Mouse (Mus musculus): ENCODE results near the gene Rora.

The Rora gene

DNA sequence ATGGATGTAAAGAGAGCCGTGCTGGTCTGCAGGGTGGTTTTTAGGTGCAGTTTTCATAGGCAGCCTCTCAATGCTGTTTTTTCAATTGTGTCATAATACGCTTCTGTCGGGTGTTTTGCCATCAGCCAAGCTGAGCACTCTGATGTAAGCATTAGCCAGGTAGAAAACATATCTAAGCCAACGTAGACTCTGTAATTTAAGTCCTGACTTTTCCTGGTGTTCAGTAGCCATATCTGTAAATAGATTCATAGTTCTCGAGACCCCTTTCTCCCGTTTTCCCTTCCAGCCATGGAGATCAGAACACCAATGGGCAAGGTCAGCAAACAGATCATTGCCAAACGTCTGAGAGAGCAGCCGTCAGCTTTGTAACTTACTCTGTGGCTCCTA is 640.1 kb downstream of the Rora start:
- in situ Hi-C loops (cut with MboI; ENCODE audit: unreplicated experiment in 2 of 2), result loop anchor here in 1 of 2 experiments (25.0 kb wide), 1 partner anchor 1281 kb away; no protein-coding TSS in a partner anchor

DNA sequence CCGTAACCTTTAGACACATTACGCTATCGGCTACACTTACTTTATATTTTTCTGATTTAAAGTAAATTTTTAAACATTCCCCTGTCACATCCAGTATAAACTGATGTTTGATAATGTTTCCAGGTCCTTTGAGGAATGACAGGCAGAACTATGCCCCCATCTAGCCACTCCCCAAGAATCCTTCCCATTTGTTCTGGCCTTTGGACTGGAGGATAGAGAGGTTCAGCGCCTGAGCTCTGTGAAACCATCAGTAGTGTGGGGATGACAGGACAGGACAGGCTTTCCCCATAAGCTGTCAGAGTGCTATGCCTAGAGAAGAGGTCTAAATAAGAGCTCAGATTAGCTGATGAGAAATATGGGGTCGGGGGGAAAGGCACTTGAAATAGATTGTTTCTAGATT is 640.8 kb downstream of the Rora start:
- in situ Hi-C loops (cut with MboI; ENCODE audit: unreplicated experiment in 2 of 2), result loop anchor here in 1 of 2 experiments (25.0 kb wide), 1 partner anchor 1282 kb away; no protein-coding TSS in a partner anchor

DNA sequence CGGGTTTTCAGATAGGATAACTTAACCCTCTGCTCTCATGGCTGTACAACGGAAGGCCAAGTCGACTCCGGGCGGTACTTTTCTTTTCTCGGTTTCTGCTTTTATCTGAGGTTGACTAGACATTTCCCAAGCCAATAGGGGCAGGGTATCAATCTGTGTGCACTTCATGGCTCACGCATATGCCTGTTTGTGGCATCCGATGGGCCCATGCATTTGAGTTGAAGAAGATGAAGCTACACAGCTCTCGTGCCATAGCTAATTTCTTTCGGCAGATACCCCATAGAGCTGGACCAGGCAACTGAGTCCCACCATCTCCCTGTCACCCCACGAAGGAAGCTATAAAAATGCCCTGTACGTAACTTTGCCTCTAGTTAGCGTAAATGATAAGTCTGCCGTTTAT is 641.3 kb downstream of the Rora start:
- in situ Hi-C loops (cut with MboI; ENCODE audit: unreplicated experiment in 2 of 2), result loop anchor here in 1 of 2 experiments (25.0 kb wide), 1 partner anchor 1283 kb away; no protein-coding TSS in a partner anchor

DNA sequence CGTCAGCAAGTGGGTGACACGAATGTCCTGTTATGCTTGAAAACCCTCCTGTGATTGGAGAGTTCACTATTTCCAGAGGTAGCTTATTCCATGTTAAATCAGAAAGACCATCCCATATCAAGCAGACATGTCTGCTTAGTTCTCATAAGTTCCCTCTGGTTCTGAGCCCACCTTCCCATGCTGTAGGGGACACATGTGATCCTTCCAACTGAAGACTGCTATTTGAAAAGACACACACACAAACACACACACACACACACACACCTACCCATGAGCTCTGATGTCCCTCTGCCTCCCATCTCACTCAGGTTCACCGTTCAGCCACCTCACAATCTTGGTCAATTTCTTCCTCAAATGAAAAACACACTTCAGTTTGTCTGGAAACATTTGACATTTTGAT is 642.2 kb downstream of the Rora start:
- in situ Hi-C loops (cut with MboI; ENCODE audit: unreplicated experiment in 2 of 2), result loop anchor here in 1 of 2 experiments (25.0 kb wide), 1 partner anchor 1284 kb away; no protein-coding TSS in a partner anchor

DNA sequence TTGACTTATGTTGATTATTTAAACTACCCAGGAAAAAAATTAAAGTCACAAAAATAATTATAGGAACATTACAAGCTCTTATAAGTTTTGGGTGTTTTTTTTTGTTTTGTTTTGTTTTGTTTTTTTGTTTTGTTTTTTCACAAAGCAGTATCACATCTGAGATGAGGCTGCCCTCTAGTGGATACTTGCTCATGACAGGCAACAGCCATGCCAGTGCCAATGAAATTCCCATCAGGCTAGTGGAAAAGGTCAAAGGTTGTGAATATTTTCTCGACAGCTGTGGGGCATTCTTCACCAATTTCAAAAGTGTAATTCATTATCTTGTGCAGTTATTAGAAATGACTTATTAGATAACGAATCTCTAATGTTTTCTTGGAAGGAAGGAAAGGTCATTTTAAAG is 642.8 kb downstream of the Rora start:
- in situ Hi-C loops (cut with MboI; ENCODE audit: unreplicated experiment in 2 of 2), result loop anchor here in 1 of 2 experiments (25.0 kb wide), 1 partner anchor 1284 kb away; no protein-coding TSS in a partner anchor

DNA sequence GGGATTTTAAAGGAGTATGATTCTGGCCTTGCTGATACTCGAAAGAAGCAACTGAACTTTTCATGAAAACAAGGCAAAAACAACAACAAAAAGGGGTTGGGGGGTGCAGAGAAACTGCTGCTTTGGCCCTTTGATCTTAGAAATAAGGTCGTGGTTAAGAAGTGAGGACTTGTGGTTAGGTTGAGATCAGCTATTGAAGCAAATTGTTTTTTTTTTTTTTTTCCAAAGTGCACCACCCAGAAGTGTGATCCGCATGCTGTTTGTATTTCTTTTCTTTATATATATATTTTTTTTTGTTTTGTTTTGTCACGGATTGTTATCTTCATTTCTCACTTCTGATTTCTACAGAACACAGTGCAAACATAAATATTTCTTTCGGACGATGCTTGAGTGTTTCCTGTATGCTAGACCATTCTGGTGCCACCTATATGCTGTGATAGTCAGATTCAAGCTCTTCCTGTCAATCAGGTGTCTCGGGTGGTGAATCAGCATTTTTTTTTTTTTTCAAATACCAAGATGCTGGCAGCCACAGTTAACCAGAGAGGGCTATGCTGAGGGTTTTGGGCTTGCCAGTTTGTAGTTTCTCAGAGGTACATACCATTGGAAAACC is 644.3 kb downstream of the Rora start:
- in situ Hi-C loops (cut with MboI; ENCODE audit: unreplicated experiment in 2 of 2), result loop anchor here in 1 of 2 experiments (25.0 kb wide), 1 partner anchor 1286 kb away; no protein-coding TSS in a partner anchor

DNA sequence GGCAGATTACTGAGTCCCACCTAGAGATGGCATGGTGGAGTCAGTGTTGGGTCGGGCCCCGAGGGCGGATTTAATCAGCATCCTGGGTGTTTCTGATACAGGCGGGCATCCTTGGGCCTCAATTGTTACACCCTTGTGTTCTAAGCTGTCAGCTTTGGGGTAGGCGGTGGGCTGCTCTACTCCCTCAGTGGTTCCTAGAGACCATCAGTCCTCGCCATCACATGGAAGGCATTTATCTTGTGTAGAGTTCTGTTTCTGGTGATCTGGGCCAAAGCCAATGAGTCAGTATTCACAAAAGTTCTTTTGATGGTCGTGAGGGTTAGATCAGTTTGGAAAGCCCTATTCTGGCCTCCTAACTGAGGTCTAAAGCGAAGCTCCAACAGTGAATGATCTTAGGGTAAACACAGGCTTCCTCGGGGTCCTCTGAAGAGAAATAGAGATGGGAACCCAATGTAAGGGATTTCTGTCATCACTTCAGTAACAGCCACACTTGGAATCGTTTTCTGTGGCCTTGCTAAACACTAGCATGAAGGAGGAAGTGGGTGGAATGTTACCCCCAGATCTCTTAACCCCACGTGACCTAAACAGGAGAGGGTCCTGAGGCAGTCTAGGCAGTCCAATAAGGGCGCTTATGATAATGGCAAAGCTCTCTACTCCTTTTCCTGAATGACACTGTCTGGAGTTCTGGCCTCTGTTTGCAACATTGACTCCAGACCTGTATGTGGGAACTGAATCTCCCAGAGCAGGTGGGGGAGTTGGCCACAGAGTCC is 645.2 kb downstream of the Rora start:
- in situ Hi-C loops (cut with MboI; ENCODE audit: unreplicated experiment in 2 of 2), result loop anchor here in 1 of 2 experiments (25.0 kb wide), 1 partner anchor 1286 kb away; no protein-coding TSS in a partner anchor

DNA sequence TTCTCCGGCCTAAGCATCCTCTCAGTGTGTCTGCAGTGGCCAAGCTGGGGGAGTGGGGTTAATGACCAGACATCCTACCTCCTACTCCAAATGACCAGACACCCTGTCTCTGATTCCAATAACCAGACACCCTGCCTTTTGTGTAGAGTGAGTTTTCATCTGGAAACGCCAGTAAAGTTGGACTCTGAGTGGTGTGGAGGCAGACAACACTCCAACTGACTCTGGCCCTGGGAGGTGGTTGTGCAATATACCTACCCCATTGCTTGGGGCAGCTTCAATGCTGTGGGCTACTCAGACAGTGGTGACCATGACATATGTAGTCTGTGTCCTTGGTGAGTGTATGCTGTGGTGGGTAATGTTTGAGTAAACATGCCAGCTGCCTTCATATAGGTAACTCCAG is 645.9 kb downstream of the Rora start:
- in situ Hi-C loops (cut with MboI; ENCODE audit: unreplicated experiment in 2 of 2), result loop anchor here in 1 of 2 experiments (25.0 kb wide), 1 partner anchor 1287 kb away; no protein-coding TSS in a partner anchor

DNA sequence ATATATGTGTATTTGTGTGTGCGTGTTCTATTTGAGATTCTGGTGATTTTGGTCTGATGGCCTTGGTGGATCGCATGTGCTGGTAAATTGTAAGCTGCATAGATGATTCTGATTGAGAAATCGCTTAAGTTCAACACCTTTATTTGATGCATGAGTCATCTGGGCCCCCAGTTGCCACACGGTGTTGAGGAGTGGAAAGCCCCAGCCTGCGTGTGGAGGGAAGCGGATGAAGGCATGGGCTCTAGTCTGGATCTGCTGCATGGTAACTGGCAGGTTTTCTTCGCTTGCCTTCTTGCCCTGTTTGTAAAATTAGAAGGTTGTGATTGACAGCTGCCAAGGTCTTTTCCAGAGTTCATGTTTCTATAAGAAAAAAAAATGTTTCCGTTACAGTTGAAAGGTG is 646.7 kb downstream of the Rora start:
- in situ Hi-C loops (cut with MboI; ENCODE audit: unreplicated experiment in 2 of 2), result no loop called here

DNA sequence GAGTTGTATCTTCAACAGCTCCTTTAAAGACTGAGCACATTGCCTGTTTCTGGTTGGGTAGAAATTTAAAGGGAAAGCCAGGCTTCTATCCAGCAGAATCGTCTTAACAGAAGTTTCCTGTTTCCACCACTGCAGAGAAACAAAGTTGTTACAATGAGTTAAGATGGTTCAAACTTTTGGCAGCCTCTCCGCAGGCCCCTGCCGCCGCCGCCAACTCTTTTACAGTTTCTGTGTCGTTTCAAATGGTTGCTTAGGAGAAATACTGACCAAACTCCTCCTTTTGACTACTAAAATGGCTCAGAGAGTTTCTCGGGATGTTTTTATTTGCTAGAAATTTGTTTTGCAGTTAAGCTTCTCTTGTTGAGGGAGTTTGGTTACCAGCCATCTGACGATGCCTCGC is 647.9 kb downstream of the Rora start:
- in situ Hi-C loops (cut with MboI; ENCODE audit: unreplicated experiment in 2 of 2), result no loop called here

DNA sequence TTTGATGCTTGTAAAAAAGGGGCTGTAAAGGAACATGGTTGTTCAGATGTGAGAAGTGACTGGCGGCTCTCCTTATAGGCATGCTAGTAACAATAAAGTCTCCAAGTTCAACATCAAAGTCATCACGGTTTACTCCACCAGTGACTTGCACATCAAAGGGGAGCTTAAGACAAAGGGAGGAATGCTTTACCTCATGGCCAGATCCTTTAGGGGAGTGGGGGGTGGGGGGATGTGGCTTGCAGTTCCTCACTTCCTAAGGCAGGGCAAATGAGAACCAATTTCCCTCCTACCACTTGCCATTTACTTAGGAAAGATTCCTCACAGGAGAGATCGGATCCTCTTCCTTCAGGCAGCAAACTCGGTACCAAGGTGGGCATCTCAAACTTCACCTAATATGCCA is 648.4 kb downstream of the Rora start:
- in situ Hi-C loops (cut with MboI; ENCODE audit: unreplicated experiment in 2 of 2), result no loop called here

DNA sequence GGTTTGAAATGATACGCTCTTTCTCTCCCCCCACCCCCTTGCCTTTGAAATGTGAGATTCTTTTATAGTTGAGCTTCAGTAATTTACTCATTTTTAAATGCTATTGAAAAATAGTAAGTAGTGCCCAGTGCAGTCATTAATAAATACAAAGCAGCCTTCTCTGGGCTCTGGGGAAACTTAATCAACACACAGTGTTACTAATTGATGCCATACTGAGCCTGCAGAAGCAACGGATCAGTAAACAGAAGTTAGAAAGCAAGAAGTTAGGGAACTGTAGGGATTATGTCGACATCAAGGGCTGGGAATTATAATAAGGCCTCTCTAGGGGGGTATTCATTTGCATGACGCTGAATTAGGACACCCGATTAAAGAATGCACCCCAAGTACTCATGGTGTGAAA is 649.3 kb downstream of the Rora start:
- in situ Hi-C loops (cut with MboI; ENCODE audit: unreplicated experiment in 2 of 2), result no loop called here

DNA sequence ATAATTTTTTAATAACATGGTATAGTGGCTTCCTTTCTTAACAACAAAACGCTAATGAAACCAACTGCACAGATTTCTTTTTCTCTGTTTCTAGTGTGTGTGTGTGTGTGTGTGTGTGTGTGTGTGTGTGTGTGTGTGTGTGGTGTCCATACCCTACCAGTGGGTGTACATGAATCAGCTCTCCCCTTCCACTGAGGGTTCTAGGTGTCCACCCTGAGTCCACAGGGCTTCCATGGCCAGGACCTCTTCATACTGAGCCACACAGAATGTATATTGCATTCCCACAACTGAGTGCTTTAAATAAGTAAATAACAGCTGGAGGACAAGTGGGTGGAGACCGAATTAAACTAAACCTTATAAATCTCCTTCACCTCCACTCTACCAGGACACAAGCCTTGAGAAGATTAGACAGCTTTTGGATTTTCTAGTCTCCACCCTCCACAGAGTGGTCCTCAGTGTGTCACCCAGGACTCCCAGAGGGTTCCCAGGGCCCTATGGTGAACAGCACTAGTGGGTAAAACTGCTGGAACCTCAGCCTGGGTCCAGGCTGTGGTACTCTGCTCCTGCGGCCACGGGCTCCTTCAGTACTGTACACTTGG is 649.9 kb downstream of the Rora start:
- in situ Hi-C loops (cut with MboI; ENCODE audit: unreplicated experiment in 2 of 2), result no loop called here

DNA sequence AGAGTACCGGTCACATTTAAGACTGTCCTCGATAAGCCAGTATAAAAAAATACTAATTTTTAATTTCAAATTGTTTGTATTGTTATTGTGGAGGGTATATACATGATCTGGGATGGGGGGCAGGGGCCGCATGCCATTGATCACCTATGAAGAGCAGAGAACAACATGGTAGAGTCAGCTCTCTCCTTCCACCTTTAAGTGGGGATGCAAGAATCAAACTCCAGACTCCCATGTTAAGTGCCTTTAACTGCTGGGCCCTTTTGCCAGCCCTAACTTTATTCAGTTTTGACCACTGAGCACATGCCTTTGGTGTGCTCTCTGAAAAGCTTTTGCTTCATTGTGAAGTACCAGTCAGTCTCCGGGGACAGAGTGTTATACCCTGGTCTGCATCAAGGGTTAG is 650.4 kb downstream of the Rora start:
- in situ Hi-C loops (cut with MboI; ENCODE audit: unreplicated experiment in 2 of 2), result no loop called here

DNA sequence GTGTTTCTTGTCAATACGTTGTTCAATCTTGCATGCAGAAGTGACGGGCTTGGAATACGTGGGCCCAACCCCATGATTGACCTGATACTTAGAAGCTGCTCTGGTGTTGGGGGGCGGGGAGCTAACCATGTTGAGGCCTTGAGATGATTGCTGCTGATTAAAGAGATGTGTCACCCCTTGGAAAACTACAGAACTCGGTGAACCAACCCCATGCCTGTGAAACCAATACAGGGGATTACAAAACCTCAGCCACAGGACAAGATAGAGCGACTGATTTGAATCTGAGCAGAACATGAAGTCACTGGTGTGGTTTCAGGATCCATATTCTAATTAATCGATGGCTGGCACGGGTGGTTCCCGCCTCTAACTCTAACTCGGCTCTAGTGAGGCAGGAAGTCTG is 650.9 kb downstream of the Rora start:
- in situ Hi-C loops (cut with MboI; ENCODE audit: unreplicated experiment in 2 of 2), result no loop called here

DNA sequence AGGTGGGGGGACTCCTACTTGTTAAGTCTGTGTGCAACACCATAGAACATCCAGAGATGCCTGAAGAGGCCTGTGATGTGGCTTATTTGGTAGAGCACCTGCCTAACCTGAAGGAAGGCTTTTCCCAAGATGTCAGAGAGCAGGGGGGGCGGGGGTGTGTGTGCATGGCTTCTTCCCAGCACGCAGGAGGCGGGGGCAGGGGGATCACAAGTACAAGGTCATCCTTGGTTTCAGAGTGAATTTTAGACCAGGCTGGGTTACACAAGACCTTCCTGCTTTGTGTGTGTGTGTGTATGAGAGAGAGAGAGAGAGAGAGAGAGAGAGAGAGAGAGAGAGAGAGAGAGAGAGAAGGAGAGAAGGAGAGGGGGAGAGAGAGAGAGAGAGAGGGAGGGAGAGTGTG is 651.4 kb downstream of the Rora start:
- in situ Hi-C loops (cut with MboI; ENCODE audit: unreplicated experiment in 2 of 2), result no loop called here

DNA sequence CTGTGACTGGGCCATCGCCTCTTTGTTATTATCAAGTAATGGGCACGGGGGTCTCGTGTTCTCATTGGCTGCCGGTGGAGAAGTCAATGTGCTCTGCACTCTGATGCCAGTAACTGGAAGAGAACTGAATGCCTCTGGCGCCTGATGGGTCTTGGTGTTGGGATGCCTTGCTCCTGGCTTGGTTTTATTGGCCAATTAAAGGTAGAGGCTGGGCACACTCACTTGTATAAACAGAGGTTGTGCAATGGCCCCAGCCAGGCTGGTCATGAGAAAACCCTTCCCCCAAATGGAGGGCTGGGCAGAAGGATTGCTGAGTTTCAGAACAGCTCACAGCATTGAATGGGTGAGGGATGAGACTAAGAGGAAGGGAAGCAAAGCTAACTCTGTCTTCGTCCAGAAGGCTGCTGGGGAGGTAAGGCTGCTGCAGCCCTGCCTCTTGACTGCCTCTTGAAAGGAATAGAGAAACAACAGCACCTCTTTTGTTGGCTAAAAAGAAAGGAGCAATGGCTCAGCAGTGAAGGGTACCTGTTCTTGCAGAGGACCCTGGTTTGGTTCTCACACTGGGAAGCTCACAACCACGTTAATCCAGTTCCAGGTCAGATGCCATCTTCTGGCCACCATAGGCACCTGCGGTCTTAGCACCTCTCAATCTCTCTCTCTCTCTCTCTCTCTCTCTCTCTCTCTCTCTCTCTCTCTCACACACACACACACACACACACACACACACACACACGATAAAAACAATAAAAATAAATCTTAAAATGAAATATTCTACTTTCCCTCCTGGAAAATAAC is 653.3 kb downstream of the Rora start:
- in situ Hi-C loops (cut with MboI; ENCODE audit: unreplicated experiment in 2 of 2), result no loop called here

DNA sequence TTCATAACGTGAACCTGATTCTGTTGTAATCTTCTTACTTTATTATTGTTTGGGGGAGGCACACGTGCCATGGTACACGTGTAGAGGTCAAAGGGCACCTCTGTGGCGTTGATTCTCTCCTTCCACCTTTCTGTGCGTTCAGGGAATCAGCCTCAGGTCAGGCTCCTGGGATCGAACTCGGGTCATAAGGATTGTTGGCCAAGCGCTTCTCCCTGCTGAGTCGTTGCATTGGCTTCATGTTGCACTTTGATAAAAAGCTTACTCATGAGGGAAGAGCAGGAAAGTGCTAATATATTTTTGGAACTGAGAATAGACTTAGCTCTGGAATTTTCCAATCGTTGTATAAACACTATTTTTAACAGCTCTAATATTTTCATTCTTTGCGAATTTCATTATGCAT is 654.4 kb downstream of the Rora start:
- in situ Hi-C loops (cut with MboI; ENCODE audit: unreplicated experiment in 2 of 2), result no loop called here

DNA sequence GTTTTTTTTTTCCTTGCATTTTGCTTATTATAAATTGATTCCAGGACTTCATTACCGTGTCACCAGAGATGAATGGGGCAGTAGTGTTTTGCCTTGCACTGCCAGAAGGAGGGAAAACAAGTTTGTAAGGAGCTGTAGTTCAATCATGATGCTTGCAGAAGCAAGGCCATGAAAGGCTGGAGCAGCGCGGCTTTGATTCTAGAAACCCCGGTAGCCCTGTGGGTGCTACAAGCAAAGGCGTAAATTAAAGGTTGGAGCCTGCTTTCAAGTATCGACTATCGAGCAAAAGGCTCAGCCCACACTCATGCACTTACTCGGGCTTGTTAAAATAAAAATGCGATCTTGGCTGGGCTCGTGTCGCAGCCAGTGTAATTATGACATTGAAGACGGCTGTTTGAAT is 656.9 kb downstream of the Rora start:
- in situ Hi-C loops (cut with MboI; ENCODE audit: unreplicated experiment in 2 of 2), result no loop called here

DNA sequence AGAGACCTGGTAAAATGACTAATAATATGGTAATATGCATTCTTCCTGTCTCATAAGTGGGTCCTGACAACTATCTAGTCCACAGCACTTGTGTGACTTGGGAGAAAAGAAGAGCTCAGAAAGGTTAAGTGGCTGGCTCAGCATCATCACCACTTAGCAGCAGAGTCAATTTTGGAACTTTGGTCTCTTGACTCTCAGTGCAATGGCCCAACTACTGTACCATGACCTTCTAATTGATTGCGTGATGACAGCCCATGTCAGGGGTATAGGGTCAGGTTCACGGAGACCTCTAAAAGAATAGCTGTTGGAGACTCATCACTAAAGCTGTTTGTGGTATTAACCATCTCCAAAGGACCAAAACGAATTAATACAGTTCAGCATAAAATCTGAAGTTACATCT is 659.7 kb downstream of the Rora start:
- in situ Hi-C loops (cut with MboI; ENCODE audit: unreplicated experiment in 2 of 2), result no loop called here

Data from v-Abl transformed pro-B cells (cell line).